Mouse (Mus musculus) midbrain, embryonic 14.5 days (tissue): ENCODE measurements at regions not wholly inside any gene's neighbourhood (a gene's known extent, or its start where the extent isn't known, plus 50 kb on each side); places are given as distances from the start of the nearest gene placed in this dataset.

ENCODE experiments used
- ATAC-seq: fragments of 200-750 bp; cut with Nextera tagmentation; 2 replicates; pipeline ENCODE4 v1.8.0; 2017; ENCODE audit warnings: moderate number of reproducible peaks, moderate library complexity; ENCODE audit not compliant: low FRiP score, low TSS enrichment
- DNase-seq: peaks from one replicate; pipeline ENCODE4 v3.0.0-alpha.2; 2015
- H3K27ac ChIP-seq: fragments of 300-500 bp; sonication (generic); replicated peaks from 2 replicates; pipeline ENCODE4 v1.5.1; 2014; ENCODE audit warnings: mild to moderate bottlenecking, low read depth, low read length, moderate library complexity
- H3K27me3 ChIP-seq: fragments of 300-500 bp; sonication (generic); 2 replicates; pipeline ENCODE4 v1.6.1; 2014; ENCODE audit warnings: low read length, control low read depth, mixed read lengths; ENCODE audit not compliant: control insufficient read depth, insufficient read depth
- H3K36me3 ChIP-seq: fragments of 300-500 bp; sonication (generic); 2 replicates; pipeline ENCODE4 v1.6.1; 2014; ENCODE audit warnings: low read length, control low read depth; ENCODE audit not compliant: control insufficient read depth, insufficient read depth
- H3K4me1 ChIP-seq: fragments of 300-500 bp; sonication (generic); 2 replicates; pipeline ENCODE4 v1.6.1; 2014; ENCODE audit warnings: mild to moderate bottlenecking, antibody characterized with exemption, low read length, control low read depth; ENCODE audit not compliant: control insufficient read depth, insufficient read depth
- H3K4me2 ChIP-seq: fragments of 300-500 bp; sonication (generic); 2 replicates; pipeline ENCODE4 v1.6.1; 2014; ENCODE audit warnings: mild to moderate bottlenecking, low read length, moderate library complexity
- H3K4me3 ChIP-seq: fragments of 300-500 bp; sonication (generic); replicated peaks from 2 replicates; pipeline ENCODE4 v1.5.1; 2014; ENCODE audit warnings: low read depth, low read length
- H3K9ac ChIP-seq: fragments of 300-500 bp; sonication (generic); replicated peaks from 2 replicates; pipeline ENCODE4 v1.6.1; 2014; ENCODE audit warnings: mild to moderate bottlenecking, low read length, moderate library complexity
- H3K9me3 ChIP-seq: fragments of 300-500 bp; sonication (generic); 2 replicates; pipeline ENCODE4 v1.6.1; 2016; ENCODE audit warnings: low read length, control low read depth, mixed read lengths; ENCODE audit not compliant: control insufficient read depth
- WGBS: fragments of 180-500 bp; shearing (Covaris S2); extraction: QIAGEN DNeasy Blood & Tissue Kit; methylation state at CpG from one replicate; pipeline ENCODE4 v1.1.7; 2014; 5-methylcytosine and 5-hydroxymethylcytosine counted together

- Histone ChIP-seq H3K9me3 (no peaks in the 10 kb centered on the region), H3K27me3 (no peaks in the 10 kb centered on the region), H3K27ac (no peak overlapping the region), H3K4me1 (no peaks in the 10 kb centered on the region), H3K4me3 (no peak overlapping the region), H3K9ac (no peak overlapping the region), H3K4me2 (no peak overlapping the region), H3K36me3 (no peaks in the 10 kb centered on the region)
- ATAC-seq (peak; percentile 57; the same call in 1 of the 2 replicates), DNase-seq (peak; percentile 2)
Observed at GRCm38 (mm10) chr5:10727056-10727455, 220.5 kb upstream of the Gm8871 start.

DNA sequence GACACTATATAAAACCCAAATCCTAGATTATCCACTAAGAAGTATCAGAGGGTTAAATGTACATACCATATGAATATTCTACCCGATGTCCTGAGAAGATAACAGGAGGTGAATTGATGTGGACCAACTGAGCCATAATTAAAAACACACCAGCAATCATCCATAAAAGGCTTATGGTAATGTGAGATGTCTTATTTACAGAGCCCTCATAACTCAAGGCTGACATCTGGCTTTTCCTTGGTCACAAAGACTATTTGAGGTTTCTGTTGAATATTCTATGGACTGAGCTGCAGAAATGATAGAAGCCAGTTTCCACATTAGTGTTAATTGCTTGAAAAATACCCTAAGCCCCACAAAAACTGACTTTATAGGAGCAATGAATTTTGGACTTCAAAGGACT is 198.1 kb upstream of the Gm8871 start:
- Histone ChIP-seq H3K9ac (no peak overlapping the region), H3K4me3 (no peak overlapping the region), H3K4me1 (no peaks in the 10 kb centered on the region), H3K9me3 (no peaks in the 10 kb centered on the region), H3K27me3 (no peaks in the 10 kb centered on the region), H3K4me2 (no peak overlapping the region), H3K36me3 (no peaks in the 10 kb centered on the region), H3K27ac (no peak overlapping the region)
- no peak for ATAC-seq
- 71% methylated on average over 1 of the region's 1 CpGs for WGBS
- no peak for DNase-seq

- Histone ChIP-seq H3K36me3 (no peaks in the 10 kb centered on the region), H3K4me2 (no peak overlapping the region), H3K4me1 (no peaks in the 10 kb centered on the region), H3K27me3 (no peaks in the 10 kb centered on the region), H3K27ac (no peak overlapping the region), H3K4me3 (no peak overlapping the region), H3K9me3 (no peaks in the 10 kb centered on the region), H3K9ac (no peak overlapping the region)
- 95% methylated on average over 1 of the region's 1 CpGs for WGBS
- ATAC-seq (no peak), DNase-seq (no peak)
Observed at GRCm38 (mm10) chr5:10767469-10767868, 180.1 kb upstream of the Gm8871 start.
